ENCODE assay signal across 7 mouse cellular contexts in genomic region chr13:112152614-112153550, GRCm38 (mm10).
DNase-seq lines count a peak whose midpoint lies in the region; ATAC-seq and TF ChIP-seq lines count a peak whose summit lies in the region.

No protein-coding gene starts in this region.

- H3K4me1 ChIP-seq in kidney, adult 2 months (ENCODE audit: control insufficient read depth, insufficient read depth, low read length) = peaks cover 9% of the 10 kb centered on the region; the same call in 1 of the 2 replicates
- peaks cover 6% of the 10 kb centered on the region for H3K4me1 ChIP-seq in liver, embryonic 16.5 days (ENCODE audit: control insufficient read depth, low read depth, low read length)
- H3K4me1 ChIP-seq in neural tube, embryonic 13.5 days (replicated peaks) = peaks cover 19% of the 10 kb centered on the region

- H3K27ac ChIP-seq in kidney, adult 2 months (ENCODE audit: insufficient read depth, low read depth, low read length) = peak overlapping the region; percentile 89
- H3K27ac ChIP-seq in liver, embryonic 16.5 days (ENCODE audit: low read length) = no peak overlapping the region
- peak overlapping the region; percentile 46 for H3K27ac ChIP-seq in neural tube, embryonic 13.5 days (replicated peaks)

- peak overlapping the region; percentile 44 for H3K4me2 ChIP-seq in liver, embryonic 16.5 days (ENCODE audit: low read depth, low read length)
- H3K4me2 ChIP-seq in neural tube, embryonic 13.5 days = peak overlapping the region; percentile 45

- no peak overlapping the region for H3K4me3 ChIP-seq in kidney, adult 2 months (ENCODE audit: insufficient read depth, low read depth, low read length)
- 0 out of 2 replicates have a peak overlapping the region, but pooled peaks have one; percentile 13 for H3K4me3 ChIP-seq in liver, embryonic 16.5 days (ENCODE audit: low read depth, low read length)
- H3K4me3 ChIP-seq in neural tube, embryonic 13.5 days = no peak overlapping the region

- no peak for TF ChIP-seq CTCF in kidney, adult 2 months (conservative IDR thresholded peaks at IDR 0.05; ENCODE audit: insufficient read depth, insufficient read length, low read depth, low read length)

- H3K36me3 ChIP-seq in kidney, adult 2 months (ENCODE audit: control insufficient read depth, insufficient read depth, low read length) = no peaks in the 10 kb centered on the region
- H3K36me3 ChIP-seq in liver, embryonic 16.5 days (ENCODE audit: control insufficient read depth, insufficient read depth) = no peaks in the 10 kb centered on the region
- no peaks in the 10 kb centered on the region for H3K36me3 ChIP-seq in neural tube, embryonic 13.5 days

- no peaks in the 10 kb centered on the region for H3K9me3 ChIP-seq in liver, embryonic 16.5 days (replicated peaks; ENCODE audit: control insufficient read depth, low read length)
- H3K9me3 ChIP-seq in neural tube, embryonic 13.5 days = no peaks in the 10 kb centered on the region

- H3K27me3 ChIP-seq in kidney, adult 2 months (replicated peaks; ENCODE audit: control insufficient read depth, insufficient read depth, low read length) = no peaks in the 10 kb centered on the region
- H3K27me3 ChIP-seq in liver, embryonic 16.5 days (ENCODE audit: control insufficient read depth, insufficient read depth, low read depth, low read length) = peaks cover 2% of the 10 kb centered on the region
- H3K27me3 ChIP-seq in neural tube, embryonic 13.5 days = no peaks in the 10 kb centered on the region

- peak; percentile 22 for DNase-seq in brain, adult 2 months (ENCODE audit: low read depth, low spot score)
- DNase-seq in embryo, embryonic 10.5 days (ENCODE audit: low spot score) = peak; percentile 71
- DNase-seq in heart, adult 9 months (ENCODE audit: low spot score in 2 of 2) = peak; percentile 35 to 46
- peak; percentile 87 for DNase-seq in kidney, adult 2 months

- H3K9ac ChIP-seq in liver, embryonic 16.5 days (ENCODE audit: low read depth, low read length) = no peak overlapping the region
- 0 out of 2 replicates have a peak overlapping the region, but pooled peaks have one; percentile 41 for H3K9ac ChIP-seq in neural tube, embryonic 13.5 days

- whole genome bisulfite sequencing in kidney, adult 2 months = 23% methylated on average over 27 of the region's 27 CpGs
- WGBS in liver, embryonic 16.5 days (ENCODE audit: insufficient replicate concordance) = 20% methylated on average over 27 of the region's 27 CpGs
- 22% methylated on average over 27 of the region's 27 CpGs for WGBS in neural tube, embryonic 13.5 days

- TF ChIP-seq POLR2A in kidney, adult 2 months (IDR thresholded peaks at IDR 0.05; ENCODE audit: low read depth, low read length) = no peak

- ATAC-seq in liver, embryonic 16.5 days (ENCODE audit: low read depth) = peak; percentile 41; the same call in 1 of the 2 replicates
- ATAC-seq in neural tube, embryonic 13.5 days (ENCODE audit: low read depth) = peak; percentile 62
- no peak for ATAC-seq in inflammation-experienced regulatory T-cells, adult 6 months

Comparison
In these comparisons a context has a peak if more than half of its experiments do, and no peak if none do; other contexts are left out.
1. DNase-seq: peak in every context shown above with its lines; median percentile 87 in kidney, adult 2 months; 71 in embryo, embryonic 10.5 days; 40 in heart, adult 9 months; 22 in brain, adult 2 months.